In genomic region chr12:80060809-80061208, GRCm38 (mm10) we compare ENCODE assay signal across 8 mouse cellular contexts. TPM values are rescaled to one million over a fixed set of nuclear protein-coding genes. Genes with fewer than 3 reads are reported as not detected.
DNase-seq lines count a peak whose midpoint lies in the region; ATAC-seq and TF ChIP-seq lines count a peak whose summit lies in the region.

No protein-coding gene starts in this region.

- intact Hi-C loops in heart, postnatal 10 days (cut with DNase I), result loop anchor here (5.0 kb wide), 4 partner anchors 39 to 449 kb away; no protein-coding TSS in a partner anchor

- no peak for TF ChIP-seq CTCF in lung, postnatal 0 days (IDR thresholded peaks at IDR 0.05)

- no peak overlapping the region for H3K4me3 ChIP-seq in lung, postnatal 0 days (ENCODE audit: low read depth, low read length)

- TF ChIP-seq EP300 in lung, postnatal 0 days (IDR thresholded peaks at IDR 0.05), result no peak

- no peak overlapping the region for H3K9ac ChIP-seq in lung, postnatal 0 days (replicated peaks; ENCODE audit: low read depth)

- H3K27ac ChIP-seq in lung, postnatal 0 days (ENCODE audit: low read length), result no peak overlapping the region

- ATAC-seq in lung, postnatal 0 days, result 0 out of 2 replicates have a peak, but pooled peaks have one; percentile 16

- H3K4me1 ChIP-seq in lung, postnatal 0 days (ENCODE audit: insufficient read depth, low read depth, low read length), result peaks cover 20% of the 10 kb centered on the region

- H3K36me3 ChIP-seq in lung, postnatal 0 days (ENCODE audit: insufficient read depth, low read length), result no peaks in the 10 kb centered on the region

- H3K9me3 ChIP-seq in lung, postnatal 0 days (ENCODE audit: low read length), result no peaks in the 10 kb centered on the region

- 38% methylated on average over 1 of the region's 1 CpGs for WGBS in lung, postnatal 0 days

- no peak for DNase-seq in lung, postnatal 0 days (ENCODE audit: low spot score)
- no peak for DNase-seq in lung, postnatal 14 days
- peak; percentile 45 to 50 for DNase-seq in heart, postnatal 10 days
- DNase-seq in liver (peak; percentile 29), MN1 (ENCODE audit: low spot score) (no peak)
- DNase-seq in spleen, postnatal 4 days (ENCODE audit: low spot score in 2 of 2), result peak; percentile 58 to 71
- DNase-seq in layer of hippocampus, adult 9-10 months (ENCODE audit: low spot score), result no peak
- DNase-seq in gastrocnemius, postnatal 4 days (ENCODE audit: low spot score in 2 of 2), result no peak

- no peak overlapping the region for H3K4me2 ChIP-seq in lung, postnatal 0 days (replicated peaks; ENCODE audit: low read depth, low read length)

- H3K27me3 ChIP-seq in lung, postnatal 0 days (replicated peaks; ENCODE audit: insufficient read depth, low read length), result no peaks in the 10 kb centered on the region

RNA-seq across cellular contexts. Expression of gene Zfp36l1, which starts 52.0 kb away (rescaled TPM):
- 123 and 145 TPM in 2 replicates for polyA plus RNA-seq in lung, postnatal 0 days (2015; fragmentation: Nextera tagmentation; extraction: Ambion mirVana)
- 100 to 1,000 TPM; 126 to 152 TPM for total RNA-seq in heart, postnatal 10 days (2021)
- total RNA-seq in gastrocnemius, postnatal 4 days (2021), result 100 to 1,000 TPM; 132 to 157 TPM

Comparison
In these comparisons a context has a peak if more than half of its experiments do, and no peak if none do; other contexts are left out.
1. DNase-seq: peak in heart, postnatal 10 days (2 of 2), liver (single experiment) and spleen, postnatal 4 days (2 of 2); none in lung, postnatal 0 days (single experiment), lung, postnatal 14 days (single experiment), layer of hippocampus, adult 9-10 months (single experiment), MN1 (single experiment) and gastrocnemius, postnatal 4 days (0 of 2).